Mouse (Mus musculus) midbrain, embryonic 10.5 days (tissue): Measurements from ENCODE around the gene Upp1. TPM values are rescaled to one million over a fixed set of nuclear protein-coding genes. Genes with fewer than 3 reads are reported as not detected.

Experiments
- DNase-seq: peaks from one replicate; pipeline ENCODE4 v3.0.0-alpha.2; 2017; ENCODE audit warnings: low spot score
- H3K27ac ChIP-seq: fragments of 300-500 bp; sonication (generic); replicated peaks from 2 replicates; pipeline ENCODE4 v1.5.1; 2016; ENCODE audit warnings: mild to moderate bottlenecking
- H3K27me3 ChIP-seq: fragments of 300-500 bp; sonication (generic); 2 replicates; pipeline ENCODE4 v1.6.1; 2016; ENCODE audit warnings: low read depth, mild to moderate bottlenecking; ENCODE audit not compliant: poor library complexity, severe bottlenecking
- H3K36me3 ChIP-seq: fragments of 300-500 bp; sonication (generic); 2 replicates; pipeline ENCODE4 v1.6.1; 2016; ENCODE audit warnings: mild to moderate bottlenecking, moderate library complexity
- H3K4me1 ChIP-seq: fragments of 300-500 bp; sonication (generic); 2 replicates; pipeline ENCODE4 v1.6.1; 2016
- H3K4me3 ChIP-seq: fragments of 300-500 bp; sonication (generic); 2 replicates; pipeline ENCODE4 v1.5.1; 2016; ENCODE audit warnings: mild to moderate bottlenecking, moderate library complexity
- H3K9me3 ChIP-seq: fragments of 300-500 bp; sonication (generic); replicated peaks from 2 replicates; pipeline ENCODE4 v1.6.1; 2016; ENCODE audit warnings: mild to moderate bottlenecking
- WGBS: fragments of 180-500 bp; shearing (Covaris S2); methylation state at CpG from one replicate; pipeline ENCODE4 v1.1.7; 2016; 5-methylcytosine and 5-hydroxymethylcytosine counted together
- polyA plus RNA-seq: library from polyadenylated mRNA; unstranded; fragments of >200 nt; fragmentation: Nextera tagmentation; extraction: Ambion mirVana; gene quantifications from 2 replicates; pipeline ENCODE4 v1.2.1, GENCODE M21; 2016

Gene Upp1
- polyA plus RNA-seq: 10.6 and 12.1 TPM in 2 replicates

- H3K27me3 ChIP-seq: peaks cover 66% of the 10 kb centered on the region
- peak within 1 kb of the TSS; percentile 60 for H3K4me3 ChIP-seq
- H3K36me3 ChIP-seq: no peaks in the 10 kb centered on the region
- WGBS: 2% methylated on average over 7 of the region's 7 CpGs
- no peaks in the 10 kb centered on the region for H3K9me3 ChIP-seq
- no peak for DNase-seq
- peak within 1 kb of the TSS; percentile 43 for H3K27ac ChIP-seq
- H3K4me1 ChIP-seq: peaks cover 52% of the 10 kb centered on the region
These were observed at the start of gene Upp1 for GRCm38 (mm10) chr11:9118050-9118420. Gene Upp1, plus strand, starts transcription at chr11:9118103.

DNA sequence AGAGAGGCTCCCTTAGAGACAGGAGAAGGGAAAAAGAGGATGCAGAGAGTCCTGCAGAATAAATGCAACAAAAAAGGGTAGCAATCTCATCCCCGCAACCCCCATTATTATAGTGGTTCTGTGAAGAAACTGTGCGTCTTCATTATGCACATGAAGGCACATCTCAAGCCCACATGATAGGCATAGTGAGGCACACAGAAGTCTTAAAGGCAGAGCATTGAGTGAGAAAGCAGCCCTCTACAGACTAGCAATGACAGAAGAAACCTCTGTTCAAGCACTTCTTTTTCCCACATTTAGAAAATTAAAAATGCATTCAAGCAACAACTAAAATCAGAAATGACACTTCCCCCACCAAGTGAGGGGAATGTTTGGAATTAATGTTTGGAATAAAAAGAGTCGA is 41.5 kb upstream of the Upp1 start:
- DNase-seq: no peak
- Histone ChIP-seq H3K27ac (no peak overlapping the region), H3K4me3 (no peak overlapping the region), H3K27me3 (no peaks in the 10 kb centered on the region), H3K4me1 (no peaks in the 10 kb centered on the region), H3K36me3 (no peaks in the 10 kb centered on the region), H3K9me3 (no peaks in the 10 kb centered on the region)
- WGBS: 93% methylated on average over 3 of the region's 3 CpGs

GRCm38 (mm10) chr11:9113189-9113588 is 4.7 kb upstream of the Upp1 start:
- DNase-seq: no peak
- Histone ChIP-seq H3K4me3 (no peak overlapping the region), H3K27ac (no peak overlapping the region), H3K27me3 (peaks cover 41% of the 10 kb centered on the region), H3K4me1 (peaks cover 25% of the 10 kb centered on the region), H3K36me3 (no peaks in the 10 kb centered on the region), H3K9me3 (no peaks in the 10 kb centered on the region)
- 77% methylated on average over 2 of the region's 2 CpGs for WGBS

GRCm38 (mm10) chr11:9115367-9116120 is 2.4 kb upstream of the Upp1 start:
- H3K36me3 ChIP-seq: no peaks in the 10 kb centered on the region
- 12% methylated on average over 9 of the region's 9 CpGs for WGBS
- H3K27ac ChIP-seq: no peak overlapping the region
- peaks cover 62% of the 10 kb centered on the region for H3K27me3 ChIP-seq
- peak; percentile 13 for DNase-seq
- no peak overlapping the region; the same call in 1 of the 2 replicates for H3K4me3 ChIP-seq
- no peaks in the 10 kb centered on the region for H3K9me3 ChIP-seq
- peaks cover 48% of the 10 kb centered on the region for H3K4me1 ChIP-seq

DNA sequence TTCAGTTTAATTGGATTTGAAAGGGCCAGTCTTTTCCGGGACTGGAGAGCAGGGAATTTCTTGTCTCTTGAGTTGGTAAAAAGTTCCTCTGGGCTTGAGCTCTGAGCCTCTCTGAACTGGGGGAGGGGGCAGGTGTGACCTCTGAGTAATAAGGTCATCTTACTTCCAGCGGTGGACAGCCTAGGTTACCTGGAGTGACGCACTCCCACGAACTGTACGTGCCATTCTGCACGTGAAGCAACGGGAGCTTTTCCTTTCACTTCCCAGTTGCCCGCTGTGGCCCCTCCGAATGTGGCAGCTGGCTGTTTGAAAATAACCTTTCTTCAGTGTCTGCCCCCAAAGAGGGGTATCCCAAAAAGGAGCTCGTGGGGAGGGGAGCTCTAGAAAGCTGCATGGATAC is 1.8 kb upstream of the Upp1 start:
- Histone ChIP-seq H3K4me3 (peak overlapping the region; percentile 29), H3K27ac (no peak overlapping the region), H3K27me3 (peaks cover 66% of the 10 kb centered on the region), H3K36me3 (no peaks in the 10 kb centered on the region), H3K9me3 (no peaks in the 10 kb centered on the region), H3K4me1 (peaks cover 52% of the 10 kb centered on the region)
- DNase-seq: peak; percentile 22
- WGBS: under 1% methylated on average over 10 of the region's 10 CpGs

- peaks cover 66% of the 10 kb centered on the region for H3K27me3 ChIP-seq
These were observed 987 bp upstream of the Upp1 start for GRCm38 (mm10) chr11:9116916-9117315.

DNA sequence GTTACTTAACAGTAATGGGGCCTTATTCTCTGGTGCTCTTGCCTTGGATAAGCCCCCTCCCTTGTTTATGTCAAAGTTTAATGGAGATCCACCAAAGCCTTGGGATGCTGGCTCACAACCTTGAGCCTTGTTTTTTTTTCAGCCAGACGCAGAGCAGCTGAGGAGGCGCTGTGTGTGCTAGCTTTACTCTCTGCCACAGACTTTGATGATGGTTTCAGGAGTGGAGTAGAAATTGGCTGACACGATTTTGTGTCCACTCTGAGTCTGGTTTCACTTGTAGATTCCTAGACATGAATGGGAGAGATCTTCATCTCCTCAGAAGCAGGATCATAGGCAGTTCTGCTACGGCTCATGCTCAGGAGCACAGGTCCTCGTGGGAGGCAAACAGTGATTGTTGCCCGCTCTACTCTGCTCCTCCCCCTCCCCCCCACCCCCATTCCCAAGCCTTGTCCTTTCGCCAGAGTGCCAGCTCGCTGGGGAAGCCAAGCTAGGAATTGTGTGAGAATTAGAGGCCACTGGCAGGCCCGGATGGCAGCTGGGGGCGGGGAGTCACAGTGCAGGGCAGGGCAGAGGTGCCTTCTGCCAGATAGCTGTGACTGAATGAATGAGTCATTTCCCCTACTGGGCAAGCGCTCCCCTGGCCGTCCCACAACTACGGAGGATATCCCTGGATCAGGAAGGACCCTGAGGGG is 399 bp upstream of the Upp1 start:
- Histone ChIP-seq H3K4me1 (peaks cover 52% of the 10 kb centered on the region), H3K27ac (peak overlapping the region; percentile 1; the same call in 1 of the 2 replicates), H3K9me3 (no peaks in the 10 kb centered on the region), H3K36me3 (no peaks in the 10 kb centered on the region), H3K4me3 (peak overlapping the region; percentile 60), H3K27me3 (peaks cover 66% of the 10 kb centered on the region)
- WGBS: 1% methylated on average over 13 of the region's 13 CpGs
- DNase-seq: peak; percentile 46

More at GRCm38 (mm10) chr11:9116916-9117315, 987 bp upstream of the Upp1 start:
- no peaks in the 10 kb centered on the region for H3K36me3 ChIP-seq
- peaks cover 52% of the 10 kb centered on the region for H3K4me1 ChIP-seq
- no peak for DNase-seq
- WGBS: 9% methylated on average over 3 of the region's 3 CpGs
- no peak overlapping the region for H3K27ac ChIP-seq
- no peaks in the 10 kb centered on the region for H3K9me3 ChIP-seq
- no peak overlapping the region for H3K4me3 ChIP-seq

GRCm38 (mm10) chr11:9118421-9119121 is 668 bp downstream of the Upp1 start:
- H3K9me3 ChIP-seq: no peaks in the 10 kb centered on the region
- H3K4me3 ChIP-seq: peak overlapping the region; percentile 60
- peak; percentile 58 for DNase-seq
- peak overlapping the region; percentile 43 for H3K27ac ChIP-seq
- peaks cover 66% of the 10 kb centered on the region for H3K27me3 ChIP-seq
- H3K4me1 ChIP-seq: peaks cover 52% of the 10 kb centered on the region
- WGBS: under 1% methylated on average over 40 of the region's 40 CpGs
- H3K36me3 ChIP-seq: no peaks in the 10 kb centered on the region

GRCm38 (mm10) chr11:9119231-9120020 is 1.5 kb downstream of the Upp1 start:
- no peaks in the 10 kb centered on the region for H3K36me3 ChIP-seq
- no peaks in the 10 kb centered on the region for H3K9me3 ChIP-seq
- H3K4me3 ChIP-seq: peak overlapping the region; percentile 60
- 0 out of 2 replicates have a peak overlapping the region, but pooled peaks have one; percentile 43 for H3K27ac ChIP-seq
- WGBS: 2% methylated on average over 22 of the region's 22 CpGs
- peaks cover 61% of the 10 kb centered on the region for H3K27me3 ChIP-seq
- H3K4me1 ChIP-seq: peaks cover 52% of the 10 kb centered on the region
- DNase-seq: peak; percentile 38

DNA sequence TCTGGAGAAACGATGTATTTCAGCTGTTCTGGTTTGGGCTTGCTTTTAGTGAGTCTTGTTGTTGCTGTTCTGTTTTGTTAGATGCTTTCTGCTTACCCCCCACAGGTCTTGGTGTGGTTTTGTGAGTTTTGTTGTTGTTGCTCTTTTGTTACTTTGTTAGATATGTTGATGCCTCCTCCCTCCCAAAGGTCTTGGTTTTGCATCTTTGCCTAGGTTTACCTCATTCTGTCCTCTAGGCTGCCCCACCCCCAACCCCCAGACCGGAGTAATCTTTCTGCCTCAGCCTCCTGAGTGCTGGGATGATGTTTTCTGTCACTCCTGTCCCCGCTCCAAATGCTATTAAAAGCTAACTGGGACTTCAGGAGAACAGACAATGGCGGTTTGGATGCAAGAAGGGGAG is 4.4 kb downstream of the Upp1 start:
- WGBS: 75% methylated on average over 4 of the region's 4 CpGs

DNA sequence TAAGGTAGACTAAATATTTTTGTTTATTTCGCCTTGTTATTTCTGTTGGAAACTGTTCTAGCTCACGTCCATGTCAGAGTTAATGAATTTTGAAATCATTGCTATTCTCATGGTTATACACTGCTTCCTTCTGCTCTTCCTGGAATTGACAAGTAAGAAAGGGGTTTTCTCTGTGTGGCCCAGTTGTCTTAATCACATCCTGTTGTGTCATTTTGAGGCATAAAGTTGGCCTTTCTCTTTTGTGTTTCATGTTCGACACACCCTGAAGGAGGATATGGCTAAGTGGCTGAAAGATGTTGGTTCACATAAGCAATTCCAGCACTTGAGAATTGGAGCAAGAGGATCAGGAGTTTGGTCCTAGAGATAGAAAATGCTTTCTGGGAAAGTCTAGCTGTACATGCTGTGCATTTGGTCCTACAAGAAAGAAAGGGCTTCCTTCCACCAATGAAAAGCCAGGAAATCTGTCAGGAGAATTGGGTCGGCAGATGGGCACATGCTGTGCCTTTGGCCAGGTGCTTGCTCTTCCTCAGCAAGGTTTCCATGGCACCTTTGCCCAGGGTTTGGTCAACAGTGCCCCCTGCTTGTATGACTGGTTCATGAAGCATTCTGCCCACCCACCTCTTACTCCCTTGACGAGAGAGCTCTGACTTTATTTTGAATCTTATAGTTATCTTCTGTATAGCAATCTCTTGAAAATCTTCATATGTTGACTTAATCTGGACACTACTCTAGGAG is 8.6 kb downstream of the Upp1 start:
- Histone ChIP-seq H3K36me3 (no peaks in the 10 kb centered on the region), H3K27ac (no peak overlapping the region), H3K4me1 (no peaks in the 10 kb centered on the region), H3K9me3 (no peaks in the 10 kb centered on the region), H3K27me3 (no peaks in the 10 kb centered on the region), H3K4me3 (no peak overlapping the region)
- no peak for DNase-seq
- 82% methylated on average over 5 of the region's 5 CpGs for WGBS

More for the DNA sequence above, 4.4 kb downstream of the Upp1 start:
- no peak overlapping the region for H3K4me3 ChIP-seq
- no peaks in the 10 kb centered on the region for H3K9me3 ChIP-seq
- H3K27ac ChIP-seq: no peak overlapping the region
- no peaks in the 10 kb centered on the region for H3K36me3 ChIP-seq
- peaks cover 35% of the 10 kb centered on the region for H3K4me1 ChIP-seq
- DNase-seq: no peak
- peaks cover 34% of the 10 kb centered on the region for H3K27me3 ChIP-seq
